Mouse (Mus musculus): ENCODE data around the gene Wnt10b. TPM values are rescaled to one million over a fixed set of nuclear protein-coding genes. Genes with fewer than 3 reads are reported as not detected.

Gene Wnt10b
- polyA plus RNA-seq, 1 experiment from 2014 or later, result 0.12 TPM

GRCm38 (mm10) chr15:98802926-98803325 lies 25.0 kb upstream of the Wnt10b start:
- ATAC-seq (replicated peaks; ENCODE audit: low FRiP score, low TSS enrichment, low read depth) (no peak), DNase-seq (ENCODE audit: low spot score) (no peak)
- WGBS, result 4% methylated on average over 8 of the region's 8 CpGs
- Histone ChIP-seq H3K9me3 (ENCODE audit: control insufficient read depth, low read length) (no peaks in the 10 kb centered on the region), H3K27ac (ENCODE audit: low read depth) (no peak overlapping the region), H3K27me3 (replicated peaks; ENCODE audit: control insufficient read depth, insufficient read depth, low read length) (peaks cover 99% of the 10 kb centered on the region), H3K36me3 (ENCODE audit: control insufficient read depth, insufficient read depth, low read length) (no peaks in the 10 kb centered on the region), H3K4me2 (ENCODE audit: low read length) (no peak overlapping the region), H3K9ac (ENCODE audit: low read length) (no peak overlapping the region), H3K4me3 (ENCODE audit: low read depth, low read length) (no peak overlapping the region), H3K4me1 (replicated peaks; ENCODE audit: control insufficient read depth, insufficient read depth, low read length) (peaks cover 10% of the 10 kb centered on the region)

GRCm38 (mm10) chr15:98799396-98799795 lies 21.4 kb upstream of the Wnt10b start:
- H3K4me1 ChIP-seq (replicated peaks; ENCODE audit: control insufficient read depth, insufficient read depth, low read length), result 0 out of 2 replicates have a peak, but pooled peaks cover 4% of the 10 kb centered on the region
- no peaks in the 10 kb centered on the region for H3K9me3 ChIP-seq (ENCODE audit: control insufficient read depth, low read length)
- H3K36me3 ChIP-seq (ENCODE audit: control insufficient read depth, insufficient read depth, low read length), result no peaks in the 10 kb centered on the region
- ATAC-seq (replicated peaks; ENCODE audit: low FRiP score, low TSS enrichment, low read depth) (no peak), DNase-seq (ENCODE audit: low spot score) (peak; percentile 96)
- H3K4me3 ChIP-seq (ENCODE audit: low read depth, low read length), result no peak overlapping the region
- H3K9ac ChIP-seq (ENCODE audit: low read length), result no peak overlapping the region
- H3K27me3 ChIP-seq (replicated peaks; ENCODE audit: control insufficient read depth, insufficient read depth, low read length), result peaks cover 99% of the 10 kb centered on the region
- H3K4me2 ChIP-seq (ENCODE audit: low read length), result no peak overlapping the region
- WGBS, result 13% methylated on average over 12 of the region's 12 CpGs
- H3K27ac ChIP-seq (ENCODE audit: low read depth), result no peak overlapping the region

GRCm38 (mm10) chr15:98798903-98799302 lies 21.0 kb upstream of the Wnt10b start:
- no peak for DNase-seq (ENCODE audit: low spot score)
- H3K27me3 ChIP-seq (replicated peaks; ENCODE audit: control insufficient read depth, insufficient read depth, low read length), result peaks cover 99% of the 10 kb centered on the region
- WGBS, result 47% methylated on average over 3 of the region's 3 CpGs
- no peaks in the 10 kb centered on the region for H3K9me3 ChIP-seq (ENCODE audit: control insufficient read depth, low read length)
- no peaks in the 10 kb centered on the region for H3K36me3 ChIP-seq (ENCODE audit: control insufficient read depth, insufficient read depth, low read length)
- no peak overlapping the region for H3K4me2 ChIP-seq (ENCODE audit: low read length)
- H3K4me3 ChIP-seq (ENCODE audit: low read depth, low read length), result no peak overlapping the region
- 0 out of 2 replicates have a peak, but pooled peaks cover 4% of the 10 kb centered on the region for H3K4me1 ChIP-seq (replicated peaks; ENCODE audit: control insufficient read depth, insufficient read depth, low read length)
- no peak for ATAC-seq (replicated peaks; ENCODE audit: low FRiP score, low TSS enrichment, low read depth)
- no peak overlapping the region for H3K9ac ChIP-seq (ENCODE audit: low read length)
- H3K27ac ChIP-seq (ENCODE audit: low read depth), result no peak overlapping the region

- H3K4me2 ChIP-seq (ENCODE audit: low read length), result no peak overlapping the region
- WGBS, result 4% methylated on average over 28 of the region's 28 CpGs
Measured at GRCm38 (mm10) chr15:98797835-98798492, 20.0 kb upstream of the Wnt10b start.

GRCm38 (mm10) chr15:98796803-98797595 lies 19.0 kb upstream of the Wnt10b start:
- Histone ChIP-seq H3K27ac (ENCODE audit: low read depth) (no peak overlapping the region), H3K9me3 (ENCODE audit: control insufficient read depth, low read length) (no peaks in the 10 kb centered on the region), H3K4me3 (ENCODE audit: low read depth, low read length) (no peak overlapping the region), H3K4me2 (ENCODE audit: low read length) (no peak overlapping the region), H3K4me1 (replicated peaks; ENCODE audit: control insufficient read depth, insufficient read depth, low read length) (0 out of 2 replicates have a peak, but pooled peaks cover 9% of the 10 kb centered on the region), H3K36me3 (ENCODE audit: control insufficient read depth, insufficient read depth, low read length) (no peaks in the 10 kb centered on the region), H3K27me3 (replicated peaks; ENCODE audit: control insufficient read depth, insufficient read depth, low read length) (peaks cover 99% of the 10 kb centered on the region), H3K9ac (ENCODE audit: low read length) (no peak overlapping the region)
- DNase-seq (ENCODE audit: low spot score) (no peak), ATAC-seq (replicated peaks; ENCODE audit: low FRiP score, low TSS enrichment, low read depth) (no peak)
- WGBS, result 6% methylated on average over 13 of the region's 13 CpGs

More at GRCm38 (mm10) chr15:98797835-98798492, 20.0 kb upstream of the Wnt10b start:
- Histone ChIP-seq H3K27ac (ENCODE audit: low read depth) (no peak overlapping the region), H3K9ac (ENCODE audit: low read length) (no peak overlapping the region), H3K27me3 (replicated peaks; ENCODE audit: control insufficient read depth, insufficient read depth, low read length) (peaks cover 99% of the 10 kb centered on the region), H3K4me3 (ENCODE audit: low read depth, low read length) (no peak overlapping the region), H3K9me3 (ENCODE audit: control insufficient read depth, low read length) (no peaks in the 10 kb centered on the region), H3K36me3 (ENCODE audit: control insufficient read depth, insufficient read depth, low read length) (no peaks in the 10 kb centered on the region), H3K4me1 (replicated peaks; ENCODE audit: control insufficient read depth, insufficient read depth, low read length) (0 out of 2 replicates have a peak, but pooled peaks cover 4% of the 10 kb centered on the region)
- DNase-seq (ENCODE audit: low spot score) (no peak), ATAC-seq (replicated peaks; ENCODE audit: low FRiP score, low TSS enrichment, low read depth) (no peak)

GRCm38 (mm10) chr15:98793141-98793698 lies 15.3 kb upstream of the Wnt10b start:
- Histone ChIP-seq H3K27me3 (replicated peaks; ENCODE audit: control insufficient read depth, insufficient read depth, low read length) (peaks cover 99% of the 10 kb centered on the region), H3K4me2 (ENCODE audit: low read length) (no peak overlapping the region; the same call in 1 of the 2 replicates), H3K9ac (ENCODE audit: low read length) (no peak overlapping the region), H3K9me3 (ENCODE audit: control insufficient read depth, low read length) (no peaks in the 10 kb centered on the region), H3K4me3 (ENCODE audit: low read depth, low read length) (no peak overlapping the region), H3K27ac (ENCODE audit: low read depth) (no peak overlapping the region), H3K36me3 (ENCODE audit: control insufficient read depth, insufficient read depth, low read length) (no peaks in the 10 kb centered on the region), H3K4me1 (replicated peaks; ENCODE audit: control insufficient read depth, insufficient read depth, low read length) (peaks cover 14% of the 10 kb centered on the region)
- ATAC-seq (replicated peaks; ENCODE audit: low FRiP score, low TSS enrichment, low read depth), result no peak
- 3% methylated on average over 13 of the region's 13 CpGs for WGBS
- DNase-seq (ENCODE audit: low spot score), result no peak

- Histone ChIP-seq H3K4me2 (ENCODE audit: low read length) (peak overlapping the region; percentile 39), H3K9ac (ENCODE audit: low read length) (no peak overlapping the region), H3K36me3 (ENCODE audit: control insufficient read depth, insufficient read depth, low read length) (no peaks in the 10 kb centered on the region), H3K9me3 (ENCODE audit: control insufficient read depth, low read length) (no peaks in the 10 kb centered on the region), H3K4me1 (replicated peaks; ENCODE audit: control insufficient read depth, insufficient read depth, low read length) (peaks cover 10% of the 10 kb centered on the region), H3K4me3 (ENCODE audit: low read depth, low read length) (peak overlapping the region; percentile 22), H3K27me3 (replicated peaks; ENCODE audit: control insufficient read depth, insufficient read depth, low read length) (peaks cover 99% of the 10 kb centered on the region), H3K27ac (ENCODE audit: low read depth) (no peak overlapping the region)
- DNase-seq (ENCODE audit: low spot score), result no peak
- WGBS, result 1% methylated on average over 75 of the region's 75 CpGs
- no peak for ATAC-seq (replicated peaks; ENCODE audit: low FRiP score, low TSS enrichment, low read depth)
Measured at GRCm38 (mm10) chr15:98792233-98793020, 14.5 kb upstream of the Wnt10b start.

GRCm38 (mm10) chr15:98791771-98792170 lies 13.8 kb upstream of the Wnt10b start:
- WGBS, result 2% methylated on average over 23 of the region's 23 CpGs
- Histone ChIP-seq H3K27ac (ENCODE audit: low read depth) (no peak overlapping the region), H3K36me3 (ENCODE audit: control insufficient read depth, insufficient read depth, low read length) (no peaks in the 10 kb centered on the region), H3K4me1 (replicated peaks; ENCODE audit: control insufficient read depth, insufficient read depth, low read length) (peaks cover 10% of the 10 kb centered on the region), H3K4me2 (ENCODE audit: low read length) (no peak overlapping the region), H3K4me3 (ENCODE audit: low read depth, low read length) (no peak overlapping the region), H3K27me3 (replicated peaks; ENCODE audit: control insufficient read depth, insufficient read depth, low read length) (peaks cover 97% of the 10 kb centered on the region), H3K9ac (ENCODE audit: low read length) (no peak overlapping the region), H3K9me3 (ENCODE audit: control insufficient read depth, low read length) (no peaks in the 10 kb centered on the region)
- DNase-seq (ENCODE audit: low spot score), result no peak
- no peak for ATAC-seq (replicated peaks; ENCODE audit: low FRiP score, low TSS enrichment, low read depth)

Data from intestine, embryonic 14.5 days (tissue).